Mouse (Mus musculus) lung, adult 10 weeks (tissue): ENCODE measurements around the gene Atrip. TPM values are rescaled to one million over a fixed set of nuclear protein-coding genes. Genes with fewer than 3 reads are reported as not detected.

Experiments used
- polyA plus RNA-seq: library from polyadenylated mRNA; stranded (reverse); fragments of 350-450 nt; fragmentation: Illumina TruSeq; extraction: RNeasy Lipid Tissue Mini Kit (QIAGEN cat#74804); gene quantifications from one replicate; pipeline ENCODE4 v1.2.3, GENCODE M21; 2014; ENCODE audit warnings: low read depth, low replicate concordance; ENCODE audit not compliant: insufficient read depth

Gene Atrip
- 5.9 TPM for polyA plus RNA-seq

GRCm38 (mm10) chr9:109073661-109074573, at the start of gene Atrip:
Atrip (minus strand) TSS chr9:109074124.

DNA sequence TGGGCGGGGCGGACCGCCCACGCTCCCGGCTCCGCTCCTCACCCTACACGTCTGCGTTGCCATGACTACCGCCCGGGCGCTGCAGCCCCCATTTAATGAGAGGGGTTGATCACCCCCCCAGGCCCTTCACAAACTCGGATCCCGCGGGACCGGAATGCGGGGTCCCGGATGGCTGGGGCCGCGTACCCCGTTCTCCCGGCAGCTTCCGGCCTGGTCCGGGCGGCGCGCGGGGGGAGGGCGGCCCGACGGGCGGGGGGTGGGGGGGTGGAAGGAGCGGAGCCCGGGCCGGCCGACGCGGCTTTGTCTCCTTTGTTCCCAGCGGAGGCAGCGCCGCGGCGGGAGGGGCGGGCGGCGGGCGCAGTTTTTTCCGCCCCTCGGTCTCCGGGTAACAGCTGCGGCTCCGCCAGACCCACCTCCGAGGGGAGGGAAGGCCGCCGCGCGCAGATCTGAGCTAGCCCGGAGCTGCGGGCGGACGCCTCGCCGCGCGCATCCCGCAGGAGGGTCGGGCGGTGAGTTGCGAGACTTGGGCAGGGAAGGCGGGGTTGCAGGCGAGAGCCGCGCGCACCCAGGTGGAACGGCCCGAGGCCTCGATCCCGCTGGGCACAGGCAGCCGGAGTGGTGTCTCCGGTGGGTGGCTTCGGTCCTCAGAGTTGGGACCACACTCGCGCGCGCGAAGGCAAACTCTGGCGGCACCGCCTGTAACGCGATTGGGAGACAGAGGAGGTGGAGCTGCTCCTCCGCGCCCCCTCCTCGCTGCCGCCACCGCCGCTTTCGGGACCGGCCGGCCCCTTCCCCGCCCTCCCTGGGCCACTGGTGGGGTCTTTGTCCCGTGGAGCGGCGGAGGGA, 21.4 kb upstream of the Atrip start, which contains the start of gene Plxnb1:
TSS of gene Plxnb1 (plus strand) at position 253 of the 846 bp plus-strand sequence.

GRCm38 (mm10) chr9:109082124-109082800, 8.3 kb upstream of the Atrip start, which contains the start of the genes Ccdc51 and Tma7:
Ccdc51 (plus strand) TSS chr9:109082493.
Tma7 (minus strand) TSS chr9:109082587.

GRCm38 (mm10) chr9:109059136-109059903, 14.6 kb downstream of the Atrip start, which contains the start of gene Trex1:
Trex1 (minus strand) TSS chr9:109059734.

GRCm38 (mm10) chr9:109038086-109038895, 35.6 kb downstream of the Atrip start, which contains the start of gene Shisa5:
Shisa5 (plus strand) TSS chr9:109038565.

Other genes starting within 250 kb of the Atrip start
- 0.03 TPM for gene Celsr3, start 247.8 kb downstream of the Atrip start, polyA plus RNA-seq
- 7.2 TPM for gene Slc26a6, start 220.8 kb downstream of the Atrip start, polyA plus RNA-seq
- gene Tmem89, start 159.5 kb downstream of the Atrip start, polyA plus RNA-seq, result not detected
- 127 TPM for gene Uqcrc1, start 137.5 kb downstream of the Atrip start, polyA plus RNA-seq
- gene Col7a1, start 120.5 kb downstream of the Atrip start, polyA plus RNA-seq, result 3.0 TPM
- gene Ucn2, start 88.1 kb downstream of the Atrip start, polyA plus RNA-seq, result 0.21 TPM
- 19.0 TPM for gene Pfkfb4, start 82.3 kb downstream of the Atrip start, polyA plus RNA-seq
- 219 TPM for gene Shisa5, start 35.6 kb downstream of the Atrip start, polyA plus RNA-seq
- gene Trex1, start 14.4 kb downstream of the Atrip start, polyA plus RNA-seq, result 21.7 TPM
- 4.3 TPM for gene Ccdc51, start 8.4 kb upstream of the Atrip start, polyA plus RNA-seq
- gene Tma7, start 8.5 kb upstream of the Atrip start, polyA plus RNA-seq, result 289 TPM
- 10.0 TPM for gene Plxnb1, start 21.3 kb upstream of the Atrip start, polyA plus RNA-seq
- gene Fbxw21, start 87.9 kb upstream of the Atrip start, polyA plus RNA-seq, result not detected
- gene Fbxw13, start 121.9 kb upstream of the Atrip start, polyA plus RNA-seq, result not detected
- not detected for gene Fbxw20, start 160.6 kb upstream of the Atrip start, polyA plus RNA-seq
- gene Fbxw14, start 213.6 kb upstream of the Atrip start, polyA plus RNA-seq, result not detected